Mouse (Mus musculus) right cerebral cortex, adult 18-20 months (tissue): ENCODE data around the gene Slc16a10.
A peak's percentile ranks its signal among the peaks of the same experiment; 100 is the strongest.

Source experiments
- DNase-seq: peaks from one replicate; pipeline ENCODE4 v3.0.0; 2022; ENCODE audit warnings: mixed read lengths

Slc16a10 gene

DNA sequence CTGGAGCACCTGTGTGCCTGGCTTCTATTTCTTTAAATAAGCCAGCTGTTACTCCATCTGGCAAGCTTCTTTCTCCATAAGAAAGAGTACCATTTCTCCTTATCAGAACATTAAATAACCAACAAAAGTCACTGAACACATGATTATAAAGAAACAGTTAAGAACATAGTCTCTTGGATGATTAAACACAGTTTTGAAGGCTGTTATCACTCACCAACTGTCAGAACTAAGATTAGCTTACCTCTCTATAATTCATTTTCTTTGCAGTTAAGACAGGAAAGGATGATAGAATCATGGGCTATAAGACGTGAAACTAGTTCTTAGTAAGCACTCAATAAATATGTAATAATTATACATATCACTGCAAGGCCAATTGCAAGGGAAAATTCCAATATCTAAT lies 36.9 kb downstream of the Slc16a10 start:
- DNase-seq: no peak

DNA sequence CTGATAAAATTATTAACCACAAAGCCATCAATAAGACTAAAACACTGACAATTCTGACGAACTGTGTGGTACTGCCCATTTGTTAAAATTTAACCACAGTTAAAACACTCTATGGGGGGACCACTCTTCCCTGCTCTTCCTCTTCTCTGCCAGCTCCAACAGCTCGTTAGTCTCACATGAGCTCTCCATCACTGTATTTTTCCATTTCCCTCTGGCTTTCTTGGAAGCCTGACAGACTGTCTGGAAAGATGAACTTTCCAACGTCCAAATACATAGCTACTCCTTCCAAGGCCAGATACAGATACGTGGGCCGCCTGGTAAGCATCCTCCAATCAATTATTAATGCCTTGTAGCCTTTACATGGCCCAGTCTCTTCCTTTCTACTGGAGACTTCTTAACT lies 38.3 kb downstream of the Slc16a10 start:
- DNase-seq: no peak

- DNase-seq: no peak
Measured at GRCm38 (mm10) chr10:40102986-40103385, 39.1 kb downstream of the Slc16a10 start.

GRCm38 (mm10) chr10:40102166-40102565 lies 39.9 kb downstream of the Slc16a10 start:
- DNase-seq: no peak

DNA sequence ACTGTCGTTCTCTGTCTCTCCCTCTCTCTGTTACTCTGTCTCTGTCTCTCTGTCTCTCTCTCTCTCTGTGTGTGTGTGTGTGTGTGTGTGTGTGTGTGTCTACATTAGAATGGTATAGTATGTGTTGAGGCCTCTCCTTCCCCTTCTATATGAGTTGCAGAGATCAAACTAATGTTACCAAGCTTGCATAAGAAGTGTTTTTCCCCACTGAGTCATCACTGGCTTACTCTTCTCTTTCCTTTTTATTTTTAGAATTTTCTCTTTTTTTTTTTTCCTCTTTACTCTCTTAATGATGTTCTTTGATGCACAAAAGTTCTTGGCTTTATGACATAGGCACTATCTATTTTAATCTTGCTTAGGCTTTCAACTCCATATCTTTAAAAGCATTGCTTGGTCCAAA lies 43.6 kb downstream of the Slc16a10 start:
- DNase-seq: no peak

- DNase-seq: no peak
Measured at GRCm38 (mm10) chr10:40097519-40097918, 44.5 kb downstream of the Slc16a10 start.

DNA sequence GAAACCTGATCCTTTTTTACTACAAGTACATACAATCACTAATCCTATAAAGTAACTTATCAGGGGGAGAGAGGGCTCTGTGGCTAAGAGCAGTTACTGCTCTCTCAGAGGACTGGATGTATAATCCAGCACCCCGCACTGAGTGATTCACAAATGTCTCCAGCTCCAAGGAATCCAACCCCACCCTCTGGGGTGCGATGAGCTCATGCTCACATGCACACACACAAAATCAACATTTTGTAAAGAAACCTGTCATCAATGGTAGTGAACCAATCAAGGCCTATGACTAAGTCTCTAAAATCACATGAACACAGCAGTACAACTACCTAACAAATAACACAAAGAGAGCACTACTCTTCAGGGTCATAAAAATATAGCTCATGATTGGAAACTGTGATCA lies 47.3 kb downstream of the Slc16a10 start:
- DNase-seq: no peak

- no peak for DNase-seq
Measured at GRCm38 (mm10) chr10:40093526-40093925, 48.5 kb downstream of the Slc16a10 start.

GRCm38 (mm10) chr10:40091455-40091854 lies 50.6 kb downstream of the Slc16a10 start:
- DNase-seq: no peak

- DNase-seq: no peak
Measured at GRCm38 (mm10) chr10:40090504-40091428, 51.3 kb downstream of the Slc16a10 start.

GRCm38 (mm10) chr10:40084332-40085093 lies 57.5 kb downstream of the Slc16a10 start:
- peak; percentile 39 for DNase-seq

DNA sequence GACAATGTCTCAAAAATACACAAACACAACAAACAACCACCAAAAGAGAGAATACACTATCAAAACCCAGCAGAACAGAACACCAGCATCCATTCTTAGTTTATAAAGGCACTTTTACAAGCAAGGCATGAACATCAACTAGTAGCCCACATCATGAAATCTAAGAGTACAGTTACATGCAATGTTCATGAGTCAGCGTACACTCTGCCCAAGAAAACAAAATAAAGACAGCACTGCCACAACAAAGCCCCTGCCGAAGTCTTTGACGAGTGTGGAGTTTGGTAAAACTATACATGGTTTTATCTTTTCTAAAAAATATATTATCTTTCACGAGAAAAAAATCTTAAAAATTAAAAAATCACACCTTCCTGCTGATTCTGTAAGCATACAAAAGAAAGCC lies 58.5 kb downstream of the Slc16a10 start:
- DNase-seq: no peak

DNA sequence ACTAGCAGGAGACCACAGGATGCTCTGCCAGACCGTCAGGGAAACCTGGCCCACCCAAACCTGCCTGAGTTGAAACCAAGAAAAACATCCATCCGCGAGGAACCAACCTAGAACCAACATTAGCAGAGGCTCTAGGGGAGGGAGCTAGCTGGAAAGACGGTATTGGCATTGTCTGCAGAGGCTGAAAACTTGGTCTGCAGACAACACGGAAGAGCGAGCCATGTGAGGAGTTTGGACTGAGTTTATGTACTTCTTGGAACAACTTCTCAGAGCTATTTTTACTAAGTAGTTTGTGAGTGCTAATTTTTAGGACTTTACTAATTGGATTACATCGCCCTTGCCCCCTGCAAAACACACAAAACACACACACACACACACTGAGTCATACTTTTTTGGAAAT lies 59.4 kb downstream of the Slc16a10 start:
- DNase-seq: no peak

GRCm38 (mm10) chr10:40080533-40080932 lies 61.5 kb downstream of the Slc16a10 start:
- DNase-seq: no peak

DNA sequence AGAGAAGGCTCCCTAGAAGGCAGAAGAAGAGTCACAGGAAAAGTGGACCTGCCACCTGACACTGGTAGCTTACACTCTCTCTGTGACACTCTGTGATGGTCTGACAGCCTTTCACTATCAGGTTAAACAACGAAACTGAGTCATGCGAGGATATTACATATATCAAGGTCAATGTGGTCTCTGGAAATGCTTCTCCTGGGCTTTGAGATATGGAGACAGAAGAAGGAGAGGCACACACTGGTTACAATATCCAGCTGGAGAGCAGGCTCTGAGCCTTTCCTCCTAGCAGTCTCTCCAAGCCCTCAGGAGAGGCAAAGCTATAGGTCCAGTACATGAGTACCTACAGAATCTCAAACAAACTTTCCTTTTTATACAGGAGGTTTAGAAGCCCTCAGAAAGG lies 62.8 kb downstream of the Slc16a10 start:
- DNase-seq: no peak

- no peak for DNase-seq
Measured at GRCm38 (mm10) chr10:40077960-40078353, 64.1 kb downstream of the Slc16a10 start.

DNA sequence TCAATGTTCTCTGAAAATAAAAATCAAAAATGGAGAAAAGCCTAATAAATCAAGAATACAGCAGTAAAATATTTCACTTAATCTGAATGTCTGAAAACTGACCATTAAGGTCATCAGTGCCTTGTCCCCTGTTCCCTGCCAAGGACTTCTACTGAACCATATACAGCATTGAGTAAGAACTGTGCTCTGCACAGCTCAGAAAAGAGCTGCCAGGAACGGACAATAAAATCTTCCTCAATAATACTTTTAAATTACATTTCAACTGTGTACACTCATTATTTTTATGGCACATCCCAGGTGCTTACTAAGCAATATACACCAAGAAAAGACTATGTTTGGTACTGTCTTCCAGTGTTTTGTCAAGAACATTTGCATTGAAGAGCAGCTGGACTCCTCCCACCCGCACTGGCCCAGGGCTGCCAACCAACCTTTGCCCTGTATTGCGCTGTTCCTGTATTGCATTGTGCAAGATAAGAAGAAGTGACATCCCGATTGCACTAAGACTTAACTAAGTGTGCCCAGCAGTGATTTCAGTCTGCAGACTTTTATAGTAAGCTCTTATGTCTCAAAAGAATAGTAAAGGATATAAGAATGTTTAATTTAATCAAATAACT lies 64.6 kb downstream of the Slc16a10 start:
- no peak for DNase-seq

GRCm38 (mm10) chr10:40073608-40074007 lies 68.5 kb downstream of the Slc16a10 start:
- no peak for DNase-seq

- DNase-seq: no peak
Measured at GRCm38 (mm10) chr10:40070684-40071083, 71.4 kb downstream of the Slc16a10 start.

- peak; percentile 63 for DNase-seq
Measured at GRCm38 (mm10) chr10:40069270-40069669, 72.8 kb downstream of the Slc16a10 start.

DNA sequence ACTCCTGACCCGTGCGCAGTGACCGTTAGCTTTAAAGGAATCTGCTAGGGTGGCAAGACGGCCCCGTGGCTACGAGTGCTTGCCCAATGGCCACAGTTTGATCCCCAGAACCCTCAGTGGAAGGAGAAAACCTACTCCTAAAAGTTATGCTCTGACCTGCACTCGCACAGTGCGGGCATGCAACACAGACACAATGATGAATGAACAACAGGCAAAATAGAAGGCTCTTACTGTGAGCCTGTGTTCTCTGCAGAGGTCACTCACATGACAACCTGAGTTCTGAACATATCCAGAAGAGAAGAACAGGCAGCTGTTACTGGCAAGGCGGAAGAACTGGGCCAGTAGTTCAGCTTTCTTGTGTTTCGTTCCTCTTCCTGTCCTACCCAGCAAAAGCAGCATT lies 73.5 kb downstream of the Slc16a10 start:
- DNase-seq: no peak

DNA sequence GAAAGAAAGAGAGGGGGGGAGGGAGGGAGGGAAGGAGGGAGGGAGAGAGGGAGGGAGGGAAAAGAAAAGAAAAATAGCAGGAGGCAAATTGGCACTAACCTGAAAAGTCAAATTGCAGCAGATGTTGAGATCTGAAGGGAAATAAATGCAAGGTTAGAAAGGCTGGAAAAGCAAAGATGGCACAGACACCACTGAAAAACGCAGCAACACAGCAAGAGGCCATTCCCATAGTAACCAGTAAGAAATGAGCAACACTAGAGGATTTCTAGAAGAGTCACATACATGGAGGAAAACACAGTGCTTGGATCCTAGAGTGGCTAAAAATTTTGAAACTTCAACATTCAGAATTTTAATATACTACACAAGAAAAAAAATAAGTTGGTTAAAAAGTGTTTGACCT lies 74.5 kb downstream of the Slc16a10 start:
- DNase-seq: no peak

- DNase-seq: no peak
Measured at GRCm38 (mm10) chr10:40067071-40067470, 75.0 kb downstream of the Slc16a10 start.

DNA sequence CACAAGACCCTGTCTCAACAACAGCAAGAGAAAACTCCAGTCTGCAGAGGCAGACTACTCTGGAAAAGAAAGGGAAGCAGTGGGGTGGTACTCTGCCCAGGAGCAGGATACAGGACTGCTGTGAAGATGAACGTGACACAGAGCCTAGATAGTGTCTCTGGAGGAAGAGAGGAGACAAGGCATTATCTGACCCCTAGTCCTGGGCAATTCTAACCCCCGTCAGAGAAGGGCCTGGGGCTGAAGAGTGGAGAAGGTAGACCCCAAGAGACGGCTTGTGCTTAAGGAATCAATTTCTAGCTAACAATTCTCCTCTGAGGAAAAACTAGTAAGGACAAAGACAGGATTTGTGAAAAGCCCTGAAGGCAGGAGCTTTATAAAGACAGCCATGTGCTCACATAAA lies 76.7 kb downstream of the Slc16a10 start:
- DNase-seq: no peak
